Mouse (Mus musculus) stomach, postnatal 0 days (tissue): ENCODE results near the gene Notch4.

Experiments used
- CTCF ChIP-seq: IDR thresholded peaks from 2 replicates; pipeline ENCODE4 v1.5.1; 2016; ENCODE audit warnings: antibody characterized with exemption, low read depth, mild to moderate bottlenecking, moderate library complexity
- EP300 ChIP-seq: optimal IDR thresholded peaks from 2 replicates; pipeline ENCODE3; 2016; ENCODE audit warnings: antibody characterized with exemption

- TF ChIP-seq CTCF (no peak), EP300 (no peak)
These were observed 23.7 kb downstream of the Notch4 start for GRCm38 (mm10) chr17:34587814-34588213.
